Mouse (Mus musculus) cortical plate, adult 2 months (tissue): ENCODE results near the gene Gm21663.

Experiments
- CTCF ChIP-seq: fragments of 200-500 bp; IDR thresholded peaks from 2 replicates; pipeline ENCODE4 v1.5.1; 2011; ENCODE audit warnings: mild to moderate bottlenecking, control low read depth, low read length; ENCODE audit not compliant: insufficient read depth; ENCODE audit errors: extremely low read depth
- POLR2A ChIP-seq: fragments of 200-500 bp; IDR thresholded peaks from 2 replicates; pipeline ENCODE4 v1.6.1; 2011; ENCODE audit warnings: mild to moderate bottlenecking, low read length, control low read depth; ENCODE audit not compliant: insufficient read depth; ENCODE audit errors: extremely low read depth

- no peak for TF ChIP-seq CTCF
- TF ChIP-seq POLR2A, result no peak
These were observed 52.3 kb downstream of the Gm21663 start for GRCm38 (mm10) chr5:25889746-25890382.
